Mouse (Mus musculus) T-cell, adult 66 days (primary cell): ENCODE data around the gene Fam90a1a. TPM values are rescaled to one million over a fixed set of nuclear protein-coding genes. Genes with fewer than 3 reads are reported as not detected.

Source experiments
- total RNA-seq, 2 experiments: library from RNA; stranded (reverse); gene quantifications; 3 replicates in 1 of 2; 4 replicates in 1 of 2; pipeline ENCODE4 v1.2.4; 2023

Fam90a1a gene
- total RNA-seq: not detected

DNA sequence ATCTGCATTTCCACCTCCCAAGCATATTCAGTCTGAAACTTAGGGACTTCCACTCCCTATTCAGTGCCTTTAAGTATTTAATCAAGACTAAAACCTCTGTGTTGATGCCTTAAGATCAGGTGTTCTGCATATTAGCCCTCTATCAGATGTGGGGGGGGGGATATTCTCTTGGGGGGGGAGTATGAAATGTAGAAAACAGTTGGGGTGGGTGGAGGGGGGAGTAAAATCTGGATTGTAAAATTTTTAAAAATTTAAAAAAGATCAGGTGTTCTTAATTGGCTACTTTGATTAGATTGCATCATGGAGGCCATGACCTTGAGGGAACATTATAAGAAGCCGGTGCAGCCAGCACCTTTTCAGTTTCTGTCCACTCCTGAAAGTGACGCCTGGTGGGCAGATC is at the start of gene Fam90a1a:
Gene Fam90a1a (plus strand): TSS at position 301 of the 400 bp plus-strand sequence.

DNA sequence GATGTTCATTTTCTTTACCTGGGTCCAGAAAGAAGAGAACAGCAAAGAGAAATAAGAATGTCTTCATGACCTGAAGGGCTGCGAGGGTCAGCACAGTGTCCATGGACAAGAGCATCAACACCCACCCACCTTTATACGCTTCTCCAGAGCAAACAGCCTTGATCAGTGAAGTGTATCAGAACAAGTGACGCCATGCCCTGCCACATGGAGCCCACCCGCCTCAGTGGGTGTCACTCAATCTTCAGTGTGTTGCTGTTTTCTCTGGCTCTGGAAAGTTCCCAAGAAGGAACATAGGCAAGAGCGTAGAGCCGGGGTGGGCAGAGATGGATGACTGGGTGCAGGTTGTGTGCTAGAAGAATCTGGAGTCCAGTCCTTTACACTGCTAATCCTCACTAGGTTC is 25.9 kb upstream of the Fam90a1a start, which contains the start of gene Defb15:
Gene Defb15 (minus strand): TSS at position 101 of the 400 bp plus-strand sequence.

DNA sequence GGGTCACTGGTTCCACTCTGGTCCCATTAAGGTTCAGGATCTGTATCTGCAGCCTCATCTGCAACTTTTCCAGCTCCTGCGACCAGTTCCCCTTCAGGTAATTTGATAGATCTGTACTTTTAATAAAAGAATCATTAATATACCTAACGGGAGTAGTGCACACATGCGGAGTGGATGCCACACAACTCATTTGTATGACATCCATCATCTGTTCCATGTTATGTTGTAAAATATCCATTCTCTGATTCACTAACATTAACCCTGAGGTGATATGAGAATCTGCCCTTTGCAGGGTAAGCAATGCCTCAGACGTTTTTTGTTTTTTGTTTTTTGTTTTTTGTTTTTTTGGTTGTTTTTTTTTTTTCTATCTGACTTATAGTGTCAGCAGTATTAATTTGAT is 20.5 kb upstream of the Fam90a1a start, which contains the start of gene Defb35:
Gene Defb35 (plus strand): TSS at position 301 of the 400 bp plus-strand sequence.

DNA sequence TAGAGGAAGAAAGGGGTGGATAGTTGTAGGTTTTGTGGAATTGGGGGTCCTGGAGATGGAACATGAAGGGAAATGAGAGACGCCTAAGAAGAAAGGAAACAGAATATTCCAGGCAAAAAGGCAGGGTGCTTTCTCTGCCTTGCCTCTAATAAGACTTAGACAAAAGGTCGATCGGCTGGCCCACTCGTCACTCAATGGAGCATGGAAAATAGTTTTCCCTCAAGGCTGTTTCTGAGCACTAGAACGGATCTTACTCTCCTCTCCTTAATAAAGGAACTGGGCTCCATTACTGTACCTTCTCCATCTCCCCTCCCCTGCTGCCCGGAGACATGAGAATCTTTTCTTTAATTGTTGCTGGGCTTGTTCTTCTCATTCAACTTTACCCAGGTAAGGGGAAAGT is 12.1 kb upstream of the Fam90a1a start, which contains the start of gene Defb13:
Gene Defb13 (plus strand): TSS at position 301 of the 400 bp plus-strand sequence.

DNA sequence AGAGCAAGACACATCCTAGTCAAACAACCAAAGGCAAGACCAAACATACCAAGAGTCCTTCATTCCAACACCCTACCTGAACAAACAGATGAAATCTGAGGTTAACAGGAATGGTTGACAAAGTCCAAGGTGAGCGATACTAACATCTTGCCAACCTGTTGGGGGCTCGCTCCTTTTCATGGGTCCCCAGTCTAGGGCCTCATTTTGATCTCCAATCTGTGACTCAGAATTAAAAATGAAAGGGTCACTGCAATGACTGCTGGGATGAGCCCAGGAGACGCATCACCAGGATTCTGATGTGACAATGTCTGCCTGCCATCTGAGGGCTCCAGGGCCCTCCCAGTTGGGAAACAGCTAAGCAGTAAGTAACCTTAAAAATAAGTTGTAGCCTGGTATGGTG is 11.0 kb downstream of the Fam90a1a start, which contains the start of gene Ccdc70:
Gene Ccdc70 (plus strand): TSS at position 301 of the 400 bp plus-strand sequence.

Other genes starting within 250 kb of the Fam90a1a start
- gene Defa24, start 224.2 kb upstream of the Fam90a1a start, total RNA-seq: not detected
- not detected for gene Defb50, start 135.2 kb upstream of the Fam90a1a start, total RNA-seq
- gene Defb2, start 118.8 kb upstream of the Fam90a1a start, total RNA-seq: not detected
- gene Defb10, start 99.8 kb upstream of the Fam90a1a start, total RNA-seq: not detected
- not detected for gene Defb9, start 73.3 kb upstream of the Fam90a1a start, total RNA-seq
- not detected for gene Defb11, start 52.3 kb upstream of the Fam90a1a start, total RNA-seq
- not detected for gene Defb15, start 26.0 kb upstream of the Fam90a1a start, total RNA-seq
- gene Defb35, start 20.4 kb upstream of the Fam90a1a start, total RNA-seq: not detected
- gene Defb13, start 12.0 kb upstream of the Fam90a1a start, total RNA-seq: not detected
- gene Ccdc70, start 11.1 kb downstream of the Fam90a1a start, total RNA-seq: not detected
- gene Atp7b, start 101.6 kb downstream of the Fam90a1a start, total RNA-seq: under 1 TPM in 1 of 2 experiments, not detected in 1; 0.53 TPM
- 10 to 100 TPM; 22.5 to 24.1 TPM for gene Alg11, start 102.0 kb downstream of the Fam90a1a start, total RNA-seq
- not detected for gene Nek5, start 166.3 kb downstream of the Fam90a1a start, total RNA-seq
- 1 to 10 TPM; 5.7 to 8.2 TPM for gene Nek3, start 207.7 kb downstream of the Fam90a1a start, total RNA-seq
- 1 to 10 TPM; 5.6 to 6.9 TPM for gene Ckap2, start 227.1 kb downstream of the Fam90a1a start, total RNA-seq
- gene Vps36, start 234.1 kb downstream of the Fam90a1a start, total RNA-seq: 10 to 100 TPM; 28.0 to 39.3 TPM